8 mouse cellular contexts compared by ENCODE assay signal in the genomic region with DNA sequence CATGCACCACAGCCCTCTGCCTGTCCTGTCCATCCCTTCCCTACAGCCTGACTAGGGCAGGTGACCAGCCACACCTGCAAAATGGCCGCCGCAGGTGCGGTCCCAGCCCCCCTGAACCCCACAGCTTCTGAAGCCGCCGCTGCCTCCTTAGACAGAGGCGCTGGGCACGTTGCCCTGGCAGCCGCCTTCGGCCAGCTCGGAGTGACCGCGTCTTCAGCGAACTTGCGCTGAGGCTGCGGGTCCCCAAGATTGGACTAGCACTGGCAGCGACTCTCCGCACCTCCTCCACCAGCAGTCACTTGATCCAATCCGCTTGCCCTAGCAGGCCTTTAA. TPM values are rescaled to one million over a fixed set of nuclear protein-coding genes. Genes with fewer than 3 reads are reported as not detected.
DNase-seq lines count a peak whose midpoint lies in the region; ATAC-seq lines count a peak whose summit lies in the region.

No protein-coding gene starts in this region.

- H3K4me1 ChIP-seq in hindbrain, embryonic 15.5 days (replicated peaks), result peaks cover 54% of the 10 kb centered on the region

- peak overlapping the region; percentile 97 for H3K4me3 ChIP-seq in hindbrain, embryonic 15.5 days

- peak; percentile 58 to 63 for DNase-seq in frontal cortex, postnatal 10 days (ENCODE audit: low spot score in 2 of 2)
- DNase-seq in frontal cortex, adult 2 months (ENCODE audit: extremely low spot score in 1 of 2, low spot score in 1 of 2), result no peak
- peak; percentile 56 for DNase-seq in right cerebral cortex, postnatal 14 days
- no peak for DNase-seq in right cerebral cortex, postnatal 25 days
- peak; percentile 16 for DNase-seq in lung, postnatal 10 days
- no peak for DNase-seq in spleen, postnatal 4 days (ENCODE audit: low spot score in 2 of 2)
- no peak for DNase-seq in spleen, postnatal 36 days (ENCODE audit: low spot score in 2 of 2)

- peak overlapping the region; percentile 93 for H3K9ac ChIP-seq in hindbrain, embryonic 15.5 days

- H3K27me3 ChIP-seq in hindbrain, embryonic 15.5 days, result no peaks in the 10 kb centered on the region; the same call in 1 of the 2 replicates

- no peaks in the 10 kb centered on the region for H3K36me3 ChIP-seq in hindbrain, embryonic 15.5 days

- WGBS in hindbrain, embryonic 15.5 days, result 0% methylated on average over 18 of the region's 18 CpGs

- peak overlapping the region; percentile 96 for H3K27ac ChIP-seq in hindbrain, embryonic 15.5 days (replicated peaks)

- H3K9me3 ChIP-seq in hindbrain, embryonic 15.5 days, result no peaks in the 10 kb centered on the region

- peak overlapping the region; percentile 95 for H3K4me2 ChIP-seq in hindbrain, embryonic 15.5 days

- ATAC-seq in hindbrain, embryonic 15.5 days (ENCODE audit: low FRiP score, low read depth), result no peak

RNA-seq across cellular contexts. Expression of gene Kif1a, which starts 1.5 kb away (rescaled TPM):
- 305 and 323 TPM in 2 replicates for polyA plus RNA-seq in frontal cortex, adult 2 months (2012; rRNA removed)
- 456 and 490 TPM in 2 replicates for polyA plus RNA-seq in hindbrain, embryonic 15.5 days (2015; fragmentation: Nextera tagmentation; extraction: Ambion mirVana)

RNA-seq across cellular contexts. Expression of gene Agxt, which starts 34.8 kb away (rescaled TPM):
- polyA plus RNA-seq in frontal cortex, adult 2 months (2012; rRNA removed), result not detected in 2 replicates
- polyA plus RNA-seq in hindbrain, embryonic 15.5 days (2015; fragmentation: Nextera tagmentation; extraction: Ambion mirVana), result not detected in 2 replicates

Comparison
In these comparisons a context has a peak if more than half of its experiments do, and no peak if none do; other contexts are left out.
1. DNase-seq: peak in frontal cortex, postnatal 10 days (2 of 2), right cerebral cortex, postnatal 14 days (single experiment) and lung, postnatal 10 days (single experiment); none in frontal cortex, adult 2 months (0 of 2), right cerebral cortex, postnatal 25 days (single experiment), spleen, postnatal 4 days (0 of 2) and spleen, postnatal 36 days (0 of 2).